Mouse (Mus musculus): ENCODE data around the gene 2310034G01Rik. TPM values are rescaled to one million over a fixed set of nuclear protein-coding genes. Genes with fewer than 3 reads are reported as not detected.

Gene 2310034G01Rik
- polyA plus RNA-seq, 1 experiment = 1.5 TPM

- 12% methylated on average over 8 of the region's 8 CpGs for WGBS
- H3K4me3 ChIP-seq (ENCODE audit: insufficient read depth, low read depth, low read length) = no peak overlapping the region
- H3K27ac ChIP-seq (ENCODE audit: insufficient read depth, low read depth, low read length) = no peak overlapping the region
- peaks cover 22% of the 10 kb centered on the region; the same call in 1 of the 2 replicates for H3K4me1 ChIP-seq (ENCODE audit: control insufficient read depth, insufficient read depth, low read length)
- H3K36me3 ChIP-seq (ENCODE audit: control insufficient read depth, insufficient read depth, low read length) = no peaks in the 10 kb centered on the region
- TF ChIP-seq POLR2A (IDR thresholded peaks at IDR 0.05; ENCODE audit: low read depth, low read length) = no peak
- no peak for TF ChIP-seq CTCF (conservative IDR thresholded peaks at IDR 0.05; ENCODE audit: insufficient read depth, insufficient read length, low read depth, low read length)
- DNase-seq = no peak
- no peaks in the 10 kb centered on the region for H3K27me3 ChIP-seq (replicated peaks; ENCODE audit: control insufficient read depth, insufficient read depth, low read length)
Observed at GRCm38 (mm10) chr19:46396109-46396508, 46.0 kb upstream of the 2310034G01Rik start.

DNA sequence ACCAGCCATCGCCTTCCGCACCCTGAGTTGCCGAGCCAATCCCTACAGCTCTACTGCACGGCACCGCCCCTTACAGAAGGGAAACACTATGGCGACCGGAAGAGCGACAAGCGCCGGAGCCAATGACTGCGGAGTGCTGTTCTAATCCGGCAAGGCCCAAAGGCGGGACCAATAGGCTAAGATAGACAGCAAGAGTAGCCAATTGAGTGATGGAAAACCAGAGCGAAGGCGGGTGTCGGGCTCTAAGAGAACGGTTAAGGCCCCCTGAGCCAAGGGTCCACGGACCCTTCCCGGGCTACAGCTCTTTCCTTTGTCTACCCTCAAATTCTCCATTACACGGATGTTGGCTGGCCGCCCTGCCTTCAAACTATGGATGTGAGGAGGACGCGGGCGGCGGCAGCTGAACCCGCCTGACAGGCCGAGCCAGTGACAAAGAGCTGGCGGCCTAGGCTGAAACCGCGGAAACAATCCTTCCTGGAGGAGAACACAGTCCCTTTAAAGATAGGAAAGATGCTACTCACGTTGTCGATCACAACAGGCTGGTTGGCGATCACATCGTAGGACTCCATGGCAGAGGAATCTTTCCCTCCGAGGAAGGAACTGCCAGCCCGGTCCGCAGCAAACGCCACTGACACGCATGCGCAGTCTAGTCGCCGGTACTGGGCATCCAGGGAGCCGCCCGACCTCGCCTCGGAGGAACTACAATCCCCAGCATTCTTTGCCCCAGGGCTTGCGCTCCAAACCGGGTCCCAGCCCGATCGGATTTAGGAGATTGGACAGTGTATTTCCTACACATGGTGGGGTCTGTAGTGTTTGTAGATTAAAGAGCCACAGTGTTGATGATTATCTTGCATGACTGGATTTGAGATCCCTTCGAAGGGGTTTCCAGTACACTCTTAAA is 45.3 kb upstream of the 2310034G01Rik start, which contains the start of gene Actr1a:
Gene Actr1a (minus strand): TSS at position 640 of the 901 bp plus-strand sequence.
- no peaks in the 10 kb centered on the region for H3K27me3 ChIP-seq (replicated peaks; ENCODE audit: control insufficient read depth, insufficient read depth, low read length)
- TF ChIP-seq CTCF (conservative IDR thresholded peaks at IDR 0.05; ENCODE audit: insufficient read depth, insufficient read length, low read depth, low read length) = no peak
- TF ChIP-seq POLR2A (IDR thresholded peaks at IDR 0.05; ENCODE audit: low read depth, low read length) = peak; percentile 80
- WGBS = under 1% methylated on average over 51 of the region's 51 CpGs
- no peaks in the 10 kb centered on the region for H3K36me3 ChIP-seq (ENCODE audit: control insufficient read depth, insufficient read depth, low read length)
- H3K4me3 ChIP-seq (ENCODE audit: insufficient read depth, low read depth, low read length) = peak within 1 kb of the TSS; percentile 75
- DNase-seq = peak; percentile 99
- peak within 1 kb of the TSS; percentile 72 for H3K27ac ChIP-seq (ENCODE audit: insufficient read depth, low read depth, low read length)
- H3K4me1 ChIP-seq (ENCODE audit: control insufficient read depth, insufficient read depth, low read length) = peaks cover 15% of the 10 kb centered on the region; the same call in 1 of the 2 replicates

DNA sequence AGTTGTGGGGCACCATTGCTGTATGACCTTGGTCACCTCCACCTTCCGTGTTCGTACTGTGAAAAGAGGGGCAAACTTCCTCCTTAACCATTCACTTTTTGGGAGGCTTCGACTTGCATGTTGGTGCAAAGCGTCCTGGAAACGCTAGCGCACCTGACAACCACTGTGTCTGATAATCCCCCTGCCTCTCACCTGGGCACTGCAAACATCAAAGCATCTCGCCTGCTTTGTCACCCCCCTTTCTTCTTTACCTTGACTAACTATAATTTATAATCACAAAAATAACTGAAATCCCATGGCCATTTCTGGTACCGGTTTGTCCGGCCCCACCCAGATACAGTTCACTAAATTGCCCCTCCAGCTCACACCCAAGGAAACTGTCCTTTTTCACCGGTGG is 44.6 kb upstream of the 2310034G01Rik start:
- peak overlapping the region; percentile 59 for H3K4me3 ChIP-seq (ENCODE audit: insufficient read depth, low read depth, low read length)
- peak overlapping the region; percentile 17; the same call in 1 of the 2 replicates for H3K27ac ChIP-seq (ENCODE audit: insufficient read depth, low read depth, low read length)
- no peaks in the 10 kb centered on the region for H3K27me3 ChIP-seq (replicated peaks; ENCODE audit: control insufficient read depth, insufficient read depth, low read length)
- H3K4me1 ChIP-seq (ENCODE audit: control insufficient read depth, insufficient read depth, low read length) = peaks cover 9% of the 10 kb centered on the region; the same call in 1 of the 2 replicates
- no peaks in the 10 kb centered on the region; the same call in 1 of the 2 replicates for H3K36me3 ChIP-seq (ENCODE audit: control insufficient read depth, insufficient read depth, low read length)
- TF ChIP-seq CTCF (conservative IDR thresholded peaks at IDR 0.05; ENCODE audit: insufficient read depth, insufficient read length, low read depth, low read length) = no peak
- 1% methylated on average over 10 of the region's 10 CpGs for WGBS
- DNase-seq = no peak

GRCm38 (mm10) chr19:46392018-46392417 is 41.9 kb upstream of the 2310034G01Rik start:
- H3K27ac ChIP-seq (ENCODE audit: insufficient read depth, low read depth, low read length) = no peak overlapping the region
- H3K27me3 ChIP-seq (replicated peaks; ENCODE audit: control insufficient read depth, insufficient read depth, low read length) = no peaks in the 10 kb centered on the region
- peaks cover 9% of the 10 kb centered on the region; the same call in 1 of the 2 replicates for H3K4me1 ChIP-seq (ENCODE audit: control insufficient read depth, insufficient read depth, low read length)
- TF ChIP-seq POLR2A (IDR thresholded peaks at IDR 0.05; ENCODE audit: low read depth, low read length) (no peak), CTCF (conservative IDR thresholded peaks at IDR 0.05; ENCODE audit: insufficient read depth, insufficient read length, low read depth, low read length) (peak; percentile 61)
- H3K4me3 ChIP-seq (ENCODE audit: insufficient read depth, low read depth, low read length) = no peak overlapping the region
- 15% methylated on average over 4 of the region's 4 CpGs for WGBS
- DNase-seq = peak; percentile 52
- no peaks in the 10 kb centered on the region; the same call in 1 of the 2 replicates for H3K36me3 ChIP-seq (ENCODE audit: control insufficient read depth, insufficient read depth, low read length)

DNA sequence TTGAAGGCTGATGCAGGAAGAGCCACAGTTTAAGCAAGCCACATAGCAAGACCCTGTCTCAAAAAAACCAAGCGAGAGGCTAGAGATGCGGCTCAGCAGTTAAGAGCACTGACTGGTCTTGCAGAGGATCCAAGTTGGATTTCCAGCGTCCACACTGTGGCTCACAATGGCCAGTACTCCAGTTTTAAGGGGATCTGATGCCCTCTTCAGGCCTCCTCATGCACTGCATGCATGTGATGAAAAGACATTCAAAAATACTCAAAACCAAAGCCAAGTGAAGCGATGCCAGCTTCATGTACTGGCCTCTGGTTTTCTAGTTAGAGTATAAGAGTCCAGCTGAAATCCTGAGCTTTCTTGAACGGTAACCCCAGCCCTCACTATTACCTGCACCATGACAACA is 39.8 kb upstream of the 2310034G01Rik start:
- no peak for DNase-seq

DNA sequence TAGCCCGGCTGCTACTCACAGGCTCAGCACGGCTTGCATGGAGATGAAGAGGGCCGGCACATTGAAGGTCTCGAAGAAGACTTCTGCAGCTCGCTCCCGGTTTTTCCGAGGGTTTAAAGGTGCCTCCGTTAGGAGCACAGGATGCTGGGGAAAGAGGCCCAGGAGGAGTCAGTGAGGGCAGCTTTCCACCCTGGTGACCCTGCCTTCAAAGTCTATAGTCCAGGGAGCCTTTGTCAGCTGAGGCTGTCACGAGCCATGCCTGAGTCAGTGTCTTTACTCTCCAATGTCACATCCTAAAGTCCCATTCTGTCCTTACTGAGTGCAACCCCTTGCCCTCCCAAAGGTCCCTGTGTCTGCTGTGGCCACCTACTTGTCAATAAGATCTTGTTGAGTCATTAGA is 32.2 kb upstream of the 2310034G01Rik start:
- no peak for TF ChIP-seq POLR2A (IDR thresholded peaks at IDR 0.05; ENCODE audit: low read depth, low read length)
- no peak for TF ChIP-seq CTCF (conservative IDR thresholded peaks at IDR 0.05; ENCODE audit: insufficient read depth, insufficient read length, low read depth, low read length)
- no peak overlapping the region for H3K4me3 ChIP-seq (ENCODE audit: insufficient read depth, low read depth, low read length)
- no peaks in the 10 kb centered on the region for H3K27me3 ChIP-seq (replicated peaks; ENCODE audit: control insufficient read depth, insufficient read depth, low read length)
- 61% methylated on average over 9 of the region's 9 CpGs for WGBS
- no peaks in the 10 kb centered on the region for H3K4me1 ChIP-seq (ENCODE audit: control insufficient read depth, insufficient read depth, low read length)
- peaks cover 15% of the 10 kb centered on the region; the same call in 1 of the 2 replicates for H3K36me3 ChIP-seq (ENCODE audit: control insufficient read depth, insufficient read depth, low read length)
- H3K27ac ChIP-seq (ENCODE audit: insufficient read depth, low read depth, low read length) = no peak overlapping the region; the same call in 1 of the 2 replicates
- peak; percentile 59 for DNase-seq

More for the DNA sequence above, 39.8 kb upstream of the 2310034G01Rik start:
- TF ChIP-seq CTCF (conservative IDR thresholded peaks at IDR 0.05; ENCODE audit: insufficient read depth, insufficient read length, low read depth, low read length) (peak; percentile 46), POLR2A (IDR thresholded peaks at IDR 0.05; ENCODE audit: low read depth, low read length) (no peak)
- 80% methylated on average over 5 of the region's 5 CpGs for WGBS
- Histone ChIP-seq H3K4me3 (ENCODE audit: insufficient read depth, low read depth, low read length) (no peak overlapping the region), H3K36me3 (ENCODE audit: control insufficient read depth, insufficient read depth, low read length) (no peaks in the 10 kb centered on the region; the same call in 1 of the 2 replicates), H3K4me1 (ENCODE audit: control insufficient read depth, insufficient read depth, low read length) (peaks cover 9% of the 10 kb centered on the region; the same call in 1 of the 2 replicates), H3K27me3 (replicated peaks; ENCODE audit: control insufficient read depth, insufficient read depth, low read length) (no peaks in the 10 kb centered on the region), H3K27ac (ENCODE audit: insufficient read depth, low read depth, low read length) (no peak overlapping the region)

- Histone ChIP-seq H3K4me1 (ENCODE audit: control insufficient read depth, insufficient read depth, low read length) (no peaks in the 10 kb centered on the region), H3K27me3 (replicated peaks; ENCODE audit: control insufficient read depth, insufficient read depth, low read length) (no peaks in the 10 kb centered on the region), H3K27ac (ENCODE audit: insufficient read depth, low read depth, low read length) (no peak overlapping the region), H3K4me3 (ENCODE audit: insufficient read depth, low read depth, low read length) (no peak overlapping the region), H3K36me3 (ENCODE audit: control insufficient read depth, insufficient read depth, low read length) (peaks cover 4% of the 10 kb centered on the region; the same call in 1 of the 2 replicates)
- WGBS = 48% methylated on average over 4 of the region's 4 CpGs
- no peak for DNase-seq
- TF ChIP-seq CTCF (conservative IDR thresholded peaks at IDR 0.05; ENCODE audit: insufficient read depth, insufficient read length, low read depth, low read length) (no peak), POLR2A (IDR thresholded peaks at IDR 0.05; ENCODE audit: low read depth, low read length) (no peak)
Observed at GRCm38 (mm10) chr19:46375891-46376290, 25.8 kb upstream of the 2310034G01Rik start.

All from kidney, adult 2 months (tissue).